Mouse (Mus musculus): ENCODE data around the gene Ext2. TPM values are rescaled to one million over a fixed set of nuclear protein-coding genes. Genes with fewer than 3 reads are reported as not detected.
A peak's percentile ranks its signal among the peaks of the same experiment; 100 is the strongest.

The Ext2 gene
- total and polyA plus RNA-seq, 3 experiments: 28.9 to 44.0 (median 43.8) TPM

- Histone ChIP-seq H3K36me3 (ENCODE audit: control insufficient read depth, insufficient read depth, low read length) (no peaks in the 10 kb centered on the region), H3K27ac (no peak overlapping the region), H3K4me3 (no peak overlapping the region), H3K9ac (ENCODE audit: low read depth, low read length) (no peak overlapping the region), H3K27me3 (ENCODE audit: control insufficient read depth, insufficient read depth, low read length) (no peaks in the 10 kb centered on the region), H3K4me1 (ENCODE audit: control insufficient read depth, insufficient read depth, low read length) (no peaks in the 10 kb centered on the region), H3K79me2 (replicated peaks; ENCODE audit: control insufficient read depth, insufficient read depth, low read length) (no peaks in the 10 kb centered on the region)
- TF ChIP-seq EP300 (IDR thresholded peaks at IDR 0.05; ENCODE audit: insufficient read depth, low read depth, low read length) (no peak), POLR2A (IDR thresholded peaks at IDR 0.05; ENCODE audit: insufficient read depth, low read depth, low read length) (no peak), CTCF (IDR thresholded peaks at IDR 0.05) (no peak)
- intact Hi-C loops (cut with DNase I): no loop called here
- DNase-seq: no peak
- 93% methylated on average over 2 of the region's 2 CpGs for WGBS
These were observed 116.0 kb downstream of the Ext2 start for GRCm38 (mm10) chr2:93706407-93706806.

- Histone ChIP-seq H3K4me3 (no peak overlapping the region), H3K9ac (ENCODE audit: low read depth, low read length) (no peak overlapping the region), H3K27ac (no peak overlapping the region), H3K4me1 (ENCODE audit: control insufficient read depth, insufficient read depth, low read length) (no peaks in the 10 kb centered on the region), H3K27me3 (ENCODE audit: control insufficient read depth, insufficient read depth, low read length) (no peaks in the 10 kb centered on the region), H3K36me3 (ENCODE audit: control insufficient read depth, insufficient read depth, low read length) (no peaks in the 10 kb centered on the region), H3K79me2 (replicated peaks; ENCODE audit: control insufficient read depth, insufficient read depth, low read length) (no peaks in the 10 kb centered on the region)
- WGBS: 90% methylated on average over 4 of the region's 4 CpGs
- DNase-seq: no peak
- no peak for TF ChIP-seq CTCF (IDR thresholded peaks at IDR 0.05)
- TF ChIP-seq POLR2A (IDR thresholded peaks at IDR 0.05; ENCODE audit: insufficient read depth, low read depth, low read length): no peak
- TF ChIP-seq EP300 (IDR thresholded peaks at IDR 0.05; ENCODE audit: insufficient read depth, low read depth, low read length): no peak
- intact Hi-C loops (cut with DNase I): no loop called here
These were observed 118.2 kb downstream of the Ext2 start for GRCm38 (mm10) chr2:93704195-93704594.

DNA sequence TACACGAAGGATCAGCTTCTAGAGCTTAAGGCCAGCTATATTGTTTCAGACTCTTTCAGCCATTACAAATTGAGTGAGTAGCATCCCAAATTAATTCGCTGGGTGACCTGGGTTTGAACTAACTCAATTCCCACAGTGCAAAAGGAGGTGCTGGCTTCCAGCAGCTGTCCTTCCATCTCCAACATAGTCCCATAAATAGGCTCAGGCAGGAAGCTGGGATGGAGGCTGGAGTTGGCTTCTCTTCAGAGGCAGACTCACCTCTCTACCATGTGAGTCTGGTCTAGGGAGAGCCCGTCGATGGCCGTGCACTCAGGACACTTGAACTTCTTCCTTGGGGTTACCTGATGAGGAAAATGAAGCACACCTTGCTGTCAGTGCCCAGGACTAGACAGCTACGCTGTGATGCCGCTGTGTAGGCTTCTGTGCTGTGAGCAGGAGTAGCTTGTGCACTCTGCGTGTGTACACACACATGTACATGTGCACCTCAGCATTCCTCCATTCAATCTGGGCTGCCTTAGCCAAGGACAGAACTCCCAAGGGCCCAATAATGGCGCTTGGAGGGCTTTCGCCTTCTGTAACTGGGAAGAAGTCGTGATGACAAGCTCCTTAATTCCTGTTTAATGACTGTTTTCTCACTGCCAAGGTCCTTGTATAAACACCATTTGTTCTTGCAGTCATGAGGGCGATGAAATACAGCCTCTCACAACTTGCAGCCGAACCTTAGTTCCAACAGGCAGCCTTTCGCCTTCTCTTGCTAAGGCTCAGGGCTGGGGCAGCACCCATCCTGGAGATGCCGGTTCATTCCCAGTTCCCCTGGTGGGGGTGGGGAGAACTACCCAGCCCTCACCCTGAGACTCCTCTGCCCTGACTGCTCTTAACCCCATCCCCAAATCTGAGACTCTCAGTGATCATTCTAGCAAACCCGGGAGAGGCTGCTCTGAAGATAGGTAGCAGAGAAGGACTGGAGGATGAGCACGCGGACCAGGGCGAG is 119.1 kb downstream of the Ext2 start:
- Histone ChIP-seq H3K27me3 (ENCODE audit: control insufficient read depth, insufficient read depth, low read length) (no peaks in the 10 kb centered on the region), H3K36me3 (ENCODE audit: control insufficient read depth, insufficient read depth, low read length) (no peaks in the 10 kb centered on the region), H3K9ac (ENCODE audit: low read depth, low read length) (no peak overlapping the region), H3K4me3 (no peak overlapping the region), H3K4me1 (ENCODE audit: control insufficient read depth, insufficient read depth, low read length) (no peaks in the 10 kb centered on the region), H3K27ac (no peak overlapping the region), H3K79me2 (replicated peaks; ENCODE audit: control insufficient read depth, insufficient read depth, low read length) (no peaks in the 10 kb centered on the region)
- intact Hi-C loops (cut with DNase I): no loop called here
- TF ChIP-seq CTCF (IDR thresholded peaks at IDR 0.05): no peak
- no peak for TF ChIP-seq EP300 (IDR thresholded peaks at IDR 0.05; ENCODE audit: insufficient read depth, low read depth, low read length)
- no peak for TF ChIP-seq POLR2A (IDR thresholded peaks at IDR 0.05; ENCODE audit: insufficient read depth, low read depth, low read length)
- WGBS: 83% methylated on average over 19 of the region's 19 CpGs
- no peak for DNase-seq

DNA sequence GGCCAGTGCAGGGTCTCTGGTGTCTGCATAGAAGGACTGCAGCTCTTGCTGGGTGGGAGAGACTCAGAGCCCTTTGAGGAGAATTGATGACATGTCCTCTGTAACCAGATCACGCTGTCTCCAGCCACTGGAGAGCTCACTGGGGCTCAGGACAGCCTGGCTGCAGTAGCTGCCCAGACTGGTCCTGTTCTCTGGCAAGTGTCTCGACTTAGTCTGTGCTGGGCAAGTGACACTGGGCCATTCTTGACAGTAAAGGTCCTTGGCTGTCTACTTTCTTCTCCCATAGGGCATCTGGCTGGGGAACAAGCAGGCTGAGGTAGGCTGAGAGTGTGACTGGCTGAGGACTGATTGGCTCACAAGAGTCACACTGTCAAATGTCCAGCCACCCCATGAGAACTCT is 123.0 kb downstream of the Ext2 start:
- intact Hi-C loops (cut with DNase I): no loop called here
- Histone ChIP-seq H3K36me3 (ENCODE audit: control insufficient read depth, insufficient read depth, low read length) (no peaks in the 10 kb centered on the region), H3K4me1 (ENCODE audit: control insufficient read depth, insufficient read depth, low read length) (no peaks in the 10 kb centered on the region), H3K27ac (no peak overlapping the region), H3K9ac (ENCODE audit: low read depth, low read length) (no peak overlapping the region), H3K79me2 (replicated peaks; ENCODE audit: control insufficient read depth, insufficient read depth, low read length) (no peaks in the 10 kb centered on the region), H3K27me3 (ENCODE audit: control insufficient read depth, insufficient read depth, low read length) (no peaks in the 10 kb centered on the region), H3K4me3 (no peak overlapping the region)
- 73% methylated on average over 2 of the region's 2 CpGs for WGBS
- DNase-seq: no peak
- TF ChIP-seq CTCF (IDR thresholded peaks at IDR 0.05) (no peak), EP300 (IDR thresholded peaks at IDR 0.05; ENCODE audit: insufficient read depth, low read depth, low read length) (no peak), POLR2A (IDR thresholded peaks at IDR 0.05; ENCODE audit: insufficient read depth, low read depth, low read length) (no peak)

- Histone ChIP-seq H3K27me3 (ENCODE audit: control insufficient read depth, insufficient read depth, low read length) (no peaks in the 10 kb centered on the region), H3K27ac (no peak overlapping the region), H3K36me3 (ENCODE audit: control insufficient read depth, insufficient read depth, low read length) (no peaks in the 10 kb centered on the region), H3K79me2 (replicated peaks; ENCODE audit: control insufficient read depth, insufficient read depth, low read length) (no peaks in the 10 kb centered on the region), H3K4me1 (ENCODE audit: control insufficient read depth, insufficient read depth, low read length) (no peaks in the 10 kb centered on the region), H3K4me3 (no peak overlapping the region), H3K9ac (ENCODE audit: low read depth, low read length) (no peak overlapping the region)
- DNase-seq: no peak
- intact Hi-C loops (cut with DNase I): no loop called here
- 47% methylated on average over 10 of the region's 10 CpGs for WGBS
- TF ChIP-seq POLR2A (IDR thresholded peaks at IDR 0.05; ENCODE audit: insufficient read depth, low read depth, low read length) (no peak), EP300 (IDR thresholded peaks at IDR 0.05; ENCODE audit: insufficient read depth, low read depth, low read length) (no peak), CTCF (IDR thresholded peaks at IDR 0.05) (no peak)
These were observed 126.2 kb downstream of the Ext2 start for GRCm38 (mm10) chr2:93696181-93696641.

- Histone ChIP-seq H3K27me3 (ENCODE audit: control insufficient read depth, insufficient read depth, low read length) (no peaks in the 10 kb centered on the region), H3K36me3 (ENCODE audit: control insufficient read depth, insufficient read depth, low read length) (no peaks in the 10 kb centered on the region), H3K4me1 (ENCODE audit: control insufficient read depth, insufficient read depth, low read length) (no peaks in the 10 kb centered on the region), H3K4me3 (no peak overlapping the region), H3K79me2 (replicated peaks; ENCODE audit: control insufficient read depth, insufficient read depth, low read length) (no peaks in the 10 kb centered on the region), H3K27ac (no peak overlapping the region), H3K9ac (ENCODE audit: low read depth, low read length) (no peak overlapping the region)
- intact Hi-C loops (cut with DNase I): no loop called here
- WGBS: 67% methylated on average over 4 of the region's 4 CpGs
- DNase-seq: peak in 1 of 2 experiments; percentile 12
- TF ChIP-seq EP300 (IDR thresholded peaks at IDR 0.05; ENCODE audit: insufficient read depth, low read depth, low read length) (no peak), CTCF (IDR thresholded peaks at IDR 0.05) (no peak), POLR2A (IDR thresholded peaks at IDR 0.05; ENCODE audit: insufficient read depth, low read depth, low read length) (no peak)
These were observed 129.3 kb downstream of the Ext2 start for GRCm38 (mm10) chr2:93693101-93693500.

All from heart, adult 2 months (tissue).